Mouse (Mus musculus) skeletal muscle tissue, postnatal 0 days (tissue): ENCODE data around the gene Ddah1. TPM values are rescaled to one million over a fixed set of nuclear protein-coding genes. Genes with fewer than 3 reads are reported as not detected.

Source experiments
- polyA plus RNA-seq: library from polyadenylated mRNA; unstranded; fragments of >200 nt; fragmentation: Nextera tagmentation; extraction: Ambion mirVana; gene quantifications from 2 replicates; pipeline ENCODE4 v1.2.1, GENCODE M21; 2015

Ddah1 gene
- polyA plus RNA-seq = 39.7 and 45.4 TPM in 2 replicates

GRCm38 (mm10) chr3:145758561-145759378 is at the start of gene Ddah1:
TSS of gene Ddah1 (plus strand) at chr3:145758675.

GRCm38 (mm10) chr3:145922019-145922854 is 163.8 kb downstream of the Ddah1 start, which contains the start of gene Bcl10:
TSS of gene Bcl10 (plus strand) at chr3:145922804.

GRCm38 (mm10) chr3:145937505-145938404 is 179.3 kb downstream of the Ddah1 start, which contains the start of gene 2410004B18Rik:
TSS of gene 2410004B18Rik (plus strand) at chr3:145938014.

Other genes with a start within 250 kb of the Ddah1 start
- gene Znhit6, start 182.5 kb upstream of the Ddah1 start, polyA plus RNA-seq = 18.1 and 19.6 TPM in 2 replicates
- 43.8 and 56.8 TPM in 2 replicates for gene Ccn1, start 108.7 kb upstream of the Ddah1 start, polyA plus RNA-seq
- 33.7 and 39.4 TPM in 2 replicates for gene Bcl10, start 164.1 kb downstream of the Ddah1 start, polyA plus RNA-seq
- gene 2410004B18Rik, start 179.3 kb downstream of the Ddah1 start, polyA plus RNA-seq = 24.0 and 32.8 TPM in 2 replicates
- gene Syde2, start 229.2 kb downstream of the Ddah1 start, polyA plus RNA-seq = 0.85 and 1.1 TPM in 2 replicates